Mouse (Mus musculus) T-helper 17 cell (primary cell): Measurements from ENCODE around the gene Rd3.

Experiments
- in situ Hi-C, 2 experiments: fragments of 300-600 bp; cut with MboI, MseI; formaldehyde crosslinking; loops; 1 replicate in 1 of 2; 2 replicates in 1 of 2; pipeline ENCODE4 v1.15.1; 2025; ENCODE audit warnings: high pct_unique_total_duplicates in 2 of 2

Gene Rd3

DNA sequence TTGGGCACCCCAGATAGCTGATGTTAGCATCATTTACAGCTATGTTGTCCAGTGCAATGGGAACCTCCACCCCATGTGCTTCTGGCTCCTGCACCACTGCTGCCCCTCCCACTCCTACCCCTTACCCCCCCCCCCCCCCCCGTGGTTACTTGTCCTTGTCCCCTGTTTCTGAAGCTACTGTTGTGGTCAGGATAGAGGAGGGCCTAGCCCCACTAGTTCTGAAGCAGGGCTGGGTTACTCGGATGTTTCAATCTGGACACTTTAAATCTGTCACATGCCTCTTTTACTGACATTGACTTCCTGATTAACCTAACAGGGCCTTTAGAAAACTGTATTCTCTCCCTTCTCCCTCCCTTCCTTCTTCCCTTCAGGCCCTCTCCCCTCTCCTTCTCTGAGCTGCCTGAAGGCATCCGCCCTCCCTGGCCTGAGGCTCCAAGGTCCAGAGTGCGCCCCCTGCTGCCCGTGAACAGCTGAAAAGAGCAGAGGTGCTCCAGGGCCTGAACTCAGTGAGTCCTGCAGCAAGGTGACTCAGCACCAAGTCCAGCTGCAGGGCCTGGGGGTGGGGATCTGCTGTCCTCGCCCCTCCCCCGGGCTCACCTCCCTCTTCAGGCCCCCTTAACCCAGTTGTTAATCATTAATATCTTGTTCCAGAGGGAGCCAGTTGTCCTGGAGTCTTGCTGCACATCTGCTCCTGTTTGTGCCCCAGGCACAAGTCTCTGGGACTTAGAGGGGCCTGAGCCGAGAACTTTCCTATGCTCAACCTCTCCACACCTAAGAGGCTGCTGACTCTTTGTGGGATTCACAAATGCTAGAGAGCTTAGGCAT, 13.0 kb upstream of the Rd3 start:
- in situ Hi-C loops = loop anchor here in 1 of 2 experiments (5.0 kb wide), 1 partner anchor 127 kb away; no protein-coding TSS in a partner anchor

DNA sequence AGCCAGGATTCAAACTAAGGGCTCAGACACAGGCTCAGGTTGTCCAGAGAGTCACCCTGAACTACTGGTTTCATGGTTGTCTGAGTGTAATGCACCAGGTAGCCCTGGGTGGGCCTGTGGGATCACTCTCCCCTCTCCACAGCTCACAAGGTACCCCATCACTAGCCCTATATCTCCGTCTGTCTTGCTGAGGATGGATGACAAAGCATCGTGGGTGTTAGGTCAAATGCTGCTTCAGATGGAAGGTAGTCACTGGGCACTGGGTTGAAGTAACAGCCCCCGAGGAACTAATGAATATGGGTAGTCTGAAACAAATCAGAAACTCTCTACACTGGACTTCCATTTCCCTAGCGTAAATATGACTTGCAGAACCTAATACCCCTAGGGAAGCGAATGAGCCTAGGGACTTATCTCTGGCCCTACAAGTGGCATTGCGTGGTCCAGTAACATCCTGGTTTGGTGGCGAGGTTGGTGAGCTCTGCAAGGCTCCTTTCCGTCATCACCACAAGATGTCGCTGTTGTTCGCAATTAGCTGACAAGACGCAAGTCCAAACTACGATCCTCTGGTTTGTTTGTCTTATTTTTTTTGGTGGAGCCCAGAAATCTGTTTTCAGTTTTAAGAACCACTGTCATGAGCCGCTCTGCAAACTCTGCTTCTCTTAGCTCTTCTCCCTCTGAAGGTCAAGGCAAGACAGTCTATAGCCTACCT, 12.2 kb upstream of the Rd3 start:
- in situ Hi-C loops = loop anchor here (5.0 kb wide), 2 partner anchors 127 to 128 kb away; partner anchors contain the start of gene Traf5 (in 2 of the 2)

GRCm38 (mm10) chr1:191969939-191970338, 7.2 kb upstream of the Rd3 start:
- in situ Hi-C loops = loop anchor here (5.0 kb wide), 1 partner anchor 122 kb away; the partner anchor contains the start of gene Traf5 (in 2 of the 2)

GRCm38 (mm10) chr1:191974509-191975405, 2.4 kb upstream of the Rd3 start:
- in situ Hi-C loops = no loop called here

DNA sequence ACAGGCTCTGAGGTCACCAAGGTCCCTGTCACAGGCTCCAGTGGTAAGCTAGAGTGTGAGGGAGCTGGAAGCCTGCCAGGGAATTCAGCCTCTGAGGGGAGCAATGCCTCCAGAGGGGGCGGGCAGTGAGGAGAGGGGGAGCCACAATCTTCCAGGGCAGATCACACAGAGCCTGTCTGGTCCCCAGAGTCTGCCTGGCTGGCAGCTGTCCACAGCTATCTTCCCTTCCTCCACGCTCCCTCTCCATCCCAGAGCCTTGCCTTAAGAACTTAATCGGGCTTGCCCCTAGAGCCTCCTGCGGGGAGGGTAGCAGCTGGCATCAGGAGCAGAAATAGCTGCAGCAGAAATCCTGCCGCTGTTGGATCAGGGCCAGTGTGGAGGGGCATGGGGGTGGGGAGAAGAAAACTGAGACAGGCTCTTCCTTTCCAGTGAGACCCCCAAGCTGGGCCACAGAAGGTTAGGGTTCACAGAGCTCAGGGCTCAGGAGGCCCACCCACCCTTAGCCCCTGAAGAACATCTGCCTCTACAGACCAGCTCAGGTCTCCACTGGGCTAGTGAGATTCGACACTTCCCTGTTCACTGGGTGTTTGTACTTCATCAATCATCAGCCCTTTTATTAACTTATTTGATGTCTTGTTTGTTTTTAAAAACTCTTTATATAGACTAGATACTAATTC, 4.4 kb downstream of the Rd3 start:
- in situ Hi-C loops = no loop called here

DNA sequence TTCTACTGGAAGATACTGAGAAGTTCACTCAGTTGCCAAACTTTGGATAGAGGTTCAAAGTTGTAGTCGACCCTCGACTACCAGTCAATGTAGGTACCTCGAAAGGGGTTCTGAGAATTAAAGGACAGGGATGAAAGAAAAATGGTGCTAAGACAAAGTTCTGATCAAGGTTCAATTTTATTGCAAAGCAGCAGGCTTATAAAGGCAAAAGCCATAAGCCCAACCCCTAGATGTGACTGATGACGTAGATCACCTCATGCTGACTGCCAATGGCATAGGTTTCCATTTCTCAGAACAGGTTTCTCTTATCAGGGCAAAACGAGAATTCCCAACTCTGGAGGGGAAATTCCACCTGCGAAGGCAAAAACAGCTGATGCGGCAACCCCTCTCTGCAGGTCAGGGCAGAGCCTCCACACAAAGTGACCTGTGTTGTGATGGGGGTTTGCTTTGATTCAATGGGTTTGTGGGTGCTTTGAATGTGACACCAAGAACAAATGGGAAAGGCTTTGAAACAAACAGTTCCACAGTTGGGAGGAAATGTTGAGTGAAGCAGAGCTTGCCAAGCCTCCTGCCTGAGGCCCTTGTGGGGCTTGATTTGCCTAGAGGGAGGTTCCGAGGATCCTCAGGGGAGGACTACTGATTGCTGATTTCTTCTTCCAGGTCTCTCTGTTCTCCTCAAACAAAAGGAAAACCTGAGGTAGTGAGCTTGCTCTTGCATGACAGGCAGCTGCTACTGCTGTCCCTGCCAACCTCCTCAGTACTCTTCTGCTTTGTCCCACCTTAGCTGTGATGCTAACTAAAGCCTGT, 9.7 kb downstream of the Rd3 start:
- in situ Hi-C loops = no loop called here

- in situ Hi-C loops = no loop called here
Measured at GRCm38 (mm10) chr1:191987481-191987769, 10.3 kb downstream of the Rd3 start.

GRCm38 (mm10) chr1:191988646-191989045, 11.5 kb downstream of the Rd3 start:
- in situ Hi-C loops = no loop called here

- in situ Hi-C loops = no loop called here
Measured at GRCm38 (mm10) chr1:191989060-191989459, 11.9 kb downstream of the Rd3 start.

- in situ Hi-C loops = no loop called here
Measured at GRCm38 (mm10) chr1:191989994-191990393, 12.8 kb downstream of the Rd3 start.

- in situ Hi-C loops = no loop called here
Measured at GRCm38 (mm10) chr1:191992040-191992780, 15.0 kb downstream of the Rd3 start.

DNA sequence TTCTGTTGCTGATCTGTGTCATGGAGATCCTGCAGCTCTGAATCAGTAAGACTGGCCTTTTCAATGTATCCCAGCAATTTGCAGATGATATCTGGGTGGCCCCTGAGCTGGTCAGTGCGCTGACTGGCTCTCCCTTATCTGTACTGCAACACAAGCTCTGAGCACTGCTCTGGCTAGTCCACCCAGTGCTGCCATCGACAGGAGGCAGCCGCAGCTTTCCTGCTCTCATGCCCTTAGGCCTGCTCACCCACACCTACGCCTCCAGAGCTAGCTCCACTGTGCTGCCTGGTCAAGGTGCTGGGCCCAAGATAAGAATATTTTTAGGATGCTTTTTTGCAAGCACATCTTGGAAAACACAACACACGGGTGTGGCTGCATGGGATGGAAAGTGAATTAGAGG, 17.3 kb downstream of the Rd3 start:
- in situ Hi-C loops = no loop called here

DNA sequence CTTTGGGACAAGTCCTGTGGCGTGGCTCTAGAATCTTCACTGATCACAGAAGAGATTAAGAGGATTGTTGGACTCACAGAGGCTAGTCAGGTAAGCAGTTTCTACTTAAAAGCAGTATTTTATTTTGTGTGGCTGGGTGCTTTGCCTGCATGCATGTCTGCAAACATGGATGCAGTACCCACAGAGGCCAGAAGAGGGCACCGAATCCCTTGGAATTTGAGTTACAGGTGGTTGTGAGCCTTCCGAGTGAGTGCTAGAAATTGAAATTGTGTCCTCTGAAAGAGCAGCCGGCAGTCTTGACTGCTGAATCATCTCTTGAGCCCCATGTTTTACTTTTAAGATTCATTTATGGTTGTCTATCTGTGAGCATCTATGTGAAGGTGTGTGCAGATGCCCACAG, 18.3 kb downstream of the Rd3 start:
- in situ Hi-C loops = no loop called here

DNA sequence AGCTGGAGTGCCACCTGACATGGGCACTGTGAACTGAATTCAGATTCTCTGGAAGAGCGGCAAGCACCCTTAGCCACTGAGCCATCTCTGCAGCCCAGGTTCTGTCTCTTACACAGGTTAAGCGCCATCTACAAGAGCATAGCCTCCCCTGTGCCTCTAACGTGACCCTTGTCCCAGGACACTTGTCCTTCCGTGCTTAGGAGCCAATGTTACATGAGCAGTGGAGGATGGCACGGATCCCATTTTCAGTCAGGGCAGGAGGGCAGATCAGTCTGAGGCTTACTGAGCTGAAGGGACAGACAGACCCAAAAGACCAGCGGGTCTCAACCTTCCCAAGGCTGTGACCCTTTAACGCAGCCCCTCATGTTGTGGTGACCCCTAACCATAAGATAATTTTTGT, 18.7 kb downstream of the Rd3 start:
- in situ Hi-C loops = no loop called here

DNA sequence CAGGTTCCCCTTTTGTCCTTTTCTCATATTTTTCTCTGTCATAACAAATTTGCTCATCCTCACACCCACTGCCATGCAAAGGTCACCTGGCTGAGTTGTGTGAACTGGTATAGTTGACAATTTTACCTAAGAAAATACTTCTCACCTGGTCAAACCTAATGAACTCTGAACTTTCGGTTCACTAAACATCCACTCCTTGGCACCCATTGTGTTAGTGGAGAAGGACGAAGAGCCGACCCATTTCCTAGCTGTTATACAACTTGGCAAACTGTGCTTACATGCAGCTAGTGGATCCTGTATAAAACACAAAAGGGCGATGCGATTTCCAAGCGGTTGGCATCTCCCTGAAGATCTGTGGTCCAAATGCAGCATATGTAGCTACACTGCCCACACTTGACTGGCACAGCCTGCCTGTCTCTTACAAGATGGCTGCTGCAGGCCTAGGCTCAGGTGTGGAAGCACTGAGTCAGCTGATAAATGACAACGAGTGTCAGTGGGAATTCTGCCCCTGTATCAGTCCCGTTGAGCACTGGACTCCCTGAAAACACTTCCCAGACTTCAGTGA, 19.5 kb downstream of the Rd3 start:
- in situ Hi-C loops = no loop called here

- in situ Hi-C loops = no loop called here
Measured at GRCm38 (mm10) chr1:191999022-191999421, 21.9 kb downstream of the Rd3 start.
